Mouse (Mus musculus) ovary, postnatal 14 days (tissue): ENCODE measurements around the gene Wfdc16.
"Not testable (repeated sequence)": the region's sequence is repeated elsewhere in the genome, so short reads cannot be mapped to it uniquely, and the experiment has no call there.

Experiments
- DNase-seq: peaks from one replicate; pipeline ENCODE4 v3.0.0; 2022; ENCODE audit warnings: low spot score

The Wfdc16 gene

DNA sequence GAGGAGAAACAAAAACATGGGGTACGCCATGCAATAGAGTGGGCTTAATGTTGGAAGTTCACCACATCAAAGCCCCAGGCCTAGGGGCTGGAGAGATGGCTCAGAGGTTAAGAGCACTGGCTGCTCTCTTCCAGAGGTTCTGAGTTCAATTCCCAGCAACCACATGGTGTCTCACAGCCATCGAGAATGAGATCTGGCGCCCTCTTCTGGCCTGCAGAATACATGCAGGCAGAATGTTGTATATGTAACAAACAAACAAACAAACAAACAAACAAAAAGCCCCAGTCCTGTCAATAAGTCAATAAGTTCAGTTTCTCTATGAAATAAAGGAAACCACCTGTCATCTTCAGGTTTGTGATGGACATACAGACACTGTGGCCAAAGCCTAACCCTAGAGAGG is 38.4 kb downstream of the Wfdc16 start:
- no peak for DNase-seq

DNA sequence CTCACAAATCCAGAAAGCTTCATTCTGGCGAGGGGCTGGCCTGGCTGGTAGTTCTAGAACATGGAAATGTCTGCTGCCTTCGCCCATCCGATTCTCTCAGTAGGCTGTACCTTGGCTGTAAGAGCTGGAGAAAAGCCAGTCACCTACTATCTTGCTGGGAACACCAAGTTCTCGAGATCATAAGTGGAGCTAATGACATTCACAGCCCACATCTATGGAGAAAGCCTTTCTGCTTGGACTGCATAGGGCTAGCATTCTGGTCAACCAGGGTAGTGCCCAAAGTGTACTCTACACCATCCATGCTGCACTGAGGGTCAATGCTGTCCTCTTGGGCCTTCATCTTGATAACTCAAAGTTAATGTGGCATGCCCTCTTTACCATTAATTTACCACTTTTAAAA is 45.1 kb downstream of the Wfdc16 start, which contains the start of gene Eppin:
TSS of gene Eppin (minus strand) at position 101 of the 400 bp plus-strand sequence.
- no peak for DNase-seq

DNA sequence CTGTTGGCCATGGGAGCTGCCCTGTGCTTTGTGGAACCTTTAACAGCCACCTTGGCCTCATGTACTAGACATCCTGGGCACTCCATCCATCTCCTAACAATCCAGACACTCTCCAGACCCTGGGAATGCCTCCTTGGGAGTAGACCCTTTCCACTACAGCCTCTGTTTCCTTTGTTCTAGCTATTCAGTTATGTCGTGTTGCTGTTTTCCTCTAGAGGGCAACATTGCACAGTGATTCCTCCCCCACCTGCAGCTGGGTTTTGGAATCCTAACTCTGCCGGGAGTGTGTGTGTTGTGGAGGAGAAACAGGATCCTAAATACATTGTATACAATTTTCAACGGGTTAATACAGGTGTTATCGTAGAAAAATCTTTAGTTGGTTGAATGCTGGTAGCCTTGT is 46.6 kb downstream of the Wfdc16 start:
- DNase-seq: no peak

DNA sequence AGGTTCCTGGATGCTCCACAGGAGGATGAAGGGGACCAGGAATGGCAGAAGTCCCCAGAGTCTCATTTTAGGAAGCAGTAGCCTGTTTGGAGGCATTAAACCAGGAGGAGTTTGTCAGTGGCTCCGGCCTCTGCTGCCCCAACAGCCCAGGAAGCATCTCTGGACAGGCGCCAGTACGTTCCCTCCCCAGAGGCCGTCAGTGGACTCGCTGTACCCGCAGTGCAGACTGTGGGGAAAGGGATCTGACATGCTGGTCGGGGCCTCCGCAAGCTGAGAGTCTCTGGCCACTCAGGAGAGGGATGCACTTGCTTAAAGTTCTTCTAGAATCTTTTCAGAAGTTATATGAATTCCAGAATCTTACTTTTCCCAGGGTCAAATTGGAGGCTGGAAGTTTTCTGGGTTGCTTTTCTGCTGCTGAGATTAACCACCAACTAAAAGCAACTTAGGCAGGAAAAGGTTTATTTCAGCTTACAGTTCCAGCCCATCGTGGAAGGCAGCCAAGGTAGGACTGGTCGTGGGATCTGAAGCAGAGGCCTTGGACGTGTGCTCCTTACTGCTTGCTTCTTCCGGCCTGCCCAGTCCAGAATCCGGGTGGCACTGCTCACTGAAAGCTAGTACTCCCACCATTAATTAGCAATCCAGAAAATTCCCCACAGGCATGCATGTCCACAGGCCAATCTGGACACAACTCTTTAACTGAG is 53.4 kb downstream of the Wfdc16 start, which contains the start of gene Wfdc6a:
TSS of gene Wfdc6a (minus strand) at position 423 of the 701 bp plus-strand sequence.
- DNase-seq: not testable (repeated sequence)
